Mouse (Mus musculus) intestine, embryonic 14.5 days (tissue): ENCODE measurements around the gene Cd80. TPM values are rescaled to one million over a fixed set of nuclear protein-coding genes. Genes with fewer than 3 reads are reported as not detected.
A peak's percentile ranks its signal among the peaks of the same experiment; 100 is the strongest.
"Not testable (repeated sequence)": the region's sequence is repeated elsewhere in the genome, so short reads cannot be mapped to it uniquely, and the experiment has no call there.

Experiments used
- ATAC-seq: fragments of 200-750 bp; cut with Nextera tagmentation; replicated peaks from 2 replicates; pipeline ENCODE4 v1.8.0; 2017; ENCODE audit warnings: low read depth, moderate number of reproducible peaks, moderate TSS enrichment, moderate library complexity; ENCODE audit not compliant: low FRiP score, low TSS enrichment
- DNase-seq: peaks from one replicate; pipeline ENCODE4 v3.0.0-alpha.2; 2018; ENCODE audit warnings: low spot score
- H3K27ac ChIP-seq: fragments of 300-500 bp; sonication (generic); 2 replicates; pipeline ENCODE4 v1.5.1; 2014; ENCODE audit warnings: low read depth, mild to moderate bottlenecking, control low read depth
- H3K27me3 ChIP-seq: fragments of 300-500 bp; sonication (generic); replicated peaks from 2 replicates; pipeline ENCODE4 v1.6.1; 2014; ENCODE audit warnings: low read length, control low read depth; ENCODE audit not compliant: control insufficient read depth, insufficient read depth
- H3K36me3 ChIP-seq: fragments of 300-500 bp; sonication (generic); 2 replicates; pipeline ENCODE4 v1.6.1; 2014; ENCODE audit warnings: low read length, control low read depth; ENCODE audit not compliant: control insufficient read depth, insufficient read depth
- H3K4me1 ChIP-seq: fragments of 300-500 bp; sonication (generic); replicated peaks from 2 replicates; pipeline ENCODE4 v1.6.1; 2014; ENCODE audit warnings: low read length, control low read depth, mixed read lengths; ENCODE audit not compliant: control insufficient read depth, insufficient read depth
- H3K4me2 ChIP-seq: fragments of 300-500 bp; sonication (generic); 2 replicates; pipeline ENCODE4 v1.6.1; 2014; ENCODE audit warnings: low read length
- H3K4me3 ChIP-seq: fragments of 300-500 bp; sonication (generic); 2 replicates; pipeline ENCODE4 v1.5.1; 2014; ENCODE audit warnings: low read depth, low read length, control low read depth, mixed read lengths
- H3K9ac ChIP-seq: fragments of 300-500 bp; sonication (generic); 2 replicates; pipeline ENCODE4 v1.6.1; 2014; ENCODE audit warnings: mild to moderate bottlenecking, low read length
- H3K9me3 ChIP-seq: fragments of 300-500 bp; sonication (generic); 2 replicates; pipeline ENCODE4 v1.6.1; 2016; ENCODE audit warnings: low read length, control low read depth; ENCODE audit not compliant: control insufficient read depth
- WGBS: fragments of 180-500 bp; shearing (Covaris S2); extraction: QIAGEN DNeasy Blood & Tissue Kit; methylation state at CpG from one replicate; pipeline ENCODE4 v1.1.7; 2014; 5-methylcytosine and 5-hydroxymethylcytosine counted together
- polyA plus RNA-seq: library from polyadenylated mRNA; unstranded; fragments of >200 nt; fragmentation: Nextera tagmentation; extraction: Ambion mirVana; gene quantifications from 2 replicates; pipeline ENCODE4 v1.2.1, GENCODE M21; 2014

Cd80 gene
- polyA plus RNA-seq, 1 experiment from 2014 or later: 0.31 TPM

DNA sequence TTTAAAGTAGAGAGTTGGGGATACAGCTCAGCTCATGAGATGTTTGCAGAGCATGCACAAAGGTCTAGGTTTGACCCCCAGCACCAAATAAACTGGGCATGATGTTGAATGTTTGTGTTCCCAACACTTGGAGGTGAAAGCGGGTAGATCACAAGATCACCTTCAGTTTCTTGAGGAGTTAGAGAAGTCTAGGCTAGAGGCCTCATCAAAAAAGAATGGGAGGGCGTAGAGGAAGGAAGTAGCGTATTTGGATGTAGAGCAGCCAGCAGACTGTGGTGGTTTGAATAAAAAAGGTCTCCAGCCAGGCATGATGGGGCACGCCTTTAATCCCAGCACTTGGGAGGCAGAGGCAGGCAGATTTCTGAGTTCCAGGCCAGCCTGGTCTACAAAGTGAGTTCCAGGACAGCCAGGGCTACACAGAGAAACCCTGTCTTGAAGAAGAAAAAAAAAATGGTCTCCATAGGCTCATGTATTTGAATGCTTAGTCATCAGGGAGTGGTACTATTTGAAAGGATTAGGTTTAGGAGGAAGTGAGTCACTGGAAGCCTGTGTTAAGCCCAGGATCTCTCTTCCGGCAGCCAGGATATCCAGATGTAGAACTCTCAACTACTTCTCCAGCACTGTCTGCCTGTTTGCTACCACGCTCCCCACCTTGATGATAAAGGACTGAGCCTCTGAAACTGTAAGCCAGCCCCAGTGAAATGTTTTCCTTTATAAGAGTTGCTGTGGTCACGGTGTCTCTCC is 11.5 kb upstream of the Cd80 start:
- Histone ChIP-seq H3K27me3 (no peaks in the 10 kb centered on the region), H3K4me1 (no peaks in the 10 kb centered on the region), H3K9ac (no peak overlapping the region), H3K4me3 (no peak overlapping the region), H3K27ac (no peak overlapping the region), H3K9me3 (no peaks in the 10 kb centered on the region), H3K4me2 (no peak overlapping the region), H3K36me3 (peaks cover 57% of the 10 kb centered on the region)
- ATAC-seq: no peak
- 96% methylated on average over 7 of the region's 7 CpGs for WGBS
- DNase-seq: no peak

DNA sequence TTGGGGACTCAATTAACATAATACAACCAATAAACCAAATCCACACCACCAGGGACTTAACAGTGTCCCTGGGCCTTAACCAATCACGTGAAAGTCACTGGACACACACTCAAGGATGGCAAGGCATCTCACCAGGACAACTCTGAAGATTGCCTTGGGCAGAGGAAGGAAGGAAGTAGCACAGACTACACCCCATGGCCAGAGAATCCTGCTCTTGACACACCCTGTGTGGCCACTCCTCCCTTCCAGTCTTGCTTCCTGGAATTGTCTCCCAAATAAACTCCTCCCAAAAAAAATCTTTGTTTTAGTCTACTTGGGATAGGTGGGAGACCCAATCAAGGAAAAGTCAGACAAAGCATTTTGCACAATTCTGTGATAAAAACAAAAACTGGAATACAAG is 10.3 kb upstream of the Cd80 start:
- WGBS: 90% methylated on average over 1 of the region's 1 CpGs
- ATAC-seq (no peak), DNase-seq (no peak)
- no peaks in the 10 kb centered on the region for H3K9me3 ChIP-seq
- no peak overlapping the region for H3K4me2 ChIP-seq
- H3K27me3 ChIP-seq: no peaks in the 10 kb centered on the region
- H3K4me3 ChIP-seq: no peak overlapping the region
- no peaks in the 10 kb centered on the region for H3K4me1 ChIP-seq
- H3K27ac ChIP-seq: no peak overlapping the region
- H3K9ac ChIP-seq: no peak overlapping the region
- H3K36me3 ChIP-seq: peaks cover 69% of the 10 kb centered on the region

DNA sequence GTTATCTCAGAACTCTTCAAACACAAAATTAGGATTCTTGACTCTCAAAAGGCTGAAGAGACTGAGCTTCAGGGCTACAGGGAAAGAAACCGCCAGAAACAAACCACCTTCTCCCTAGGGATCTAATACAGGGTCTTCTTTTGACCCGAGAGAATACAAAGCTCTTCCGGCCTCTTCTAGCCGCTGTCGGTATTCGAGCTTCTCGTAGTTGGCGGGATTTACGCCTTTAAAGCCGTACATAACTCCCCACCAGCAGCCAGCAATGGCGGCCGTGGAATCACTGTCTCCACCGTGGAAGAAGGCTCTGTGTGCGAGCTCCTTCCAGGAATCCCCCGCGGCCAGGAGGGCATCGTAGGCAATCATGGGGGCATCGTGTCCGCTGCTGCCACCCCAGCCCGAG is 9.8 kb upstream of the Cd80 start:
- H3K4me1 ChIP-seq: no peaks in the 10 kb centered on the region
- no peak for ATAC-seq
- no peaks in the 10 kb centered on the region for H3K27me3 ChIP-seq
- 99% methylated on average over 20 of the region's 20 CpGs for WGBS
- no peak for DNase-seq
- no peaks in the 10 kb centered on the region for H3K9me3 ChIP-seq
- H3K4me2 ChIP-seq: no peak overlapping the region
- no peak overlapping the region for H3K9ac ChIP-seq
- no peak overlapping the region for H3K4me3 ChIP-seq
- no peak overlapping the region for H3K27ac ChIP-seq
- H3K36me3 ChIP-seq: peaks cover 70% of the 10 kb centered on the region

DNA sequence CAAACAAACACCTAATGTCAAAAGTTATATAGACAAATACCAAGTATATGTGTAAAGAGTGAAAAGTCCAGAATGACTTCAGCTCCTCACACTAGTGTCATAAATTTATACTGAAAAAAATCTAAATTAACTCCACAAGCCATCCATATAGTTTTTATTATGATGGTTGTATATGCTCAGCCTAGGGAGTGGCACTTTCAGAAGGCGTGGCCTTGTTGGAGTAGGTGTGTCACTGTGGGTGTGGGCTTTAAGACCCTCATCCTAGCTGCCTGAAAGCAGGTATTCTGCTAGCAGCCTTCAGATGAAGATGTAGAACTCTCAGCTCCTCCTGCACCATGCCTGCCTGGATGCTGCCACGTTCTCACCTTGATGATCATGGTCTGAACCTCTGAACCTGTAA is 9.2 kb upstream of the Cd80 start:
- not testable (repeated sequence) for H3K4me2 ChIP-seq, H3K9ac ChIP-seq, H3K27me3 ChIP-seq, ATAC-seq, H3K4me3 ChIP-seq, DNase-seq, H3K27ac ChIP-seq, H3K4me1 ChIP-seq, H3K9me3 ChIP-seq
- WGBS: 99% methylated on average over 2 of the region's 2 CpGs
- peaks cover 70% of the 10 kb centered on the region for H3K36me3 ChIP-seq

DNA sequence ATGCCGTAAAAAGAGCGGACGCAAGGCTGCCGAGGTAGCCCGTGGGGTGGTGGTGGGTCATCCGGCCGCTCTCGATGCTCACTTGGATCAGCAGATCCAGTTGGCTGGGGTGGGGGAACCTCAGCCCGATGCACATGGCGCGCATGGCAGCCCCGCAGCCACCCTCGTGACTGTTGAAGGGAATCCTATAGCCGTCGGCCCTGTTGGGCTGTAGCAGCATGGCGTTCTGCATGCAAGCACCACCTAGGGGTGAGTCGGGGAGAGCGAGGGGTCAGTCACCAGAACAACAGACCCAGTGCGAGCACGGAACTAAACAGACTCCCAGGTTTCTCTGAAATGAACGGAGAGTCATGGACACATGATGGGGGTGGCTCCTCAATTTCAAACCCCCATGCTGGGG is 8.0 kb upstream of the Cd80 start:
- H3K4me2 ChIP-seq: no peak overlapping the region
- DNase-seq: no peak
- H3K4me3 ChIP-seq: no peak overlapping the region
- H3K27ac ChIP-seq: no peak overlapping the region
- ATAC-seq: no peak
- peaks cover 9% of the 10 kb centered on the region; the same call in 1 of the 2 replicates for H3K4me1 ChIP-seq
- peaks cover 70% of the 10 kb centered on the region for H3K36me3 ChIP-seq
- WGBS: 92% methylated on average over 21 of the region's 21 CpGs
- H3K9ac ChIP-seq: no peak overlapping the region
- no peaks in the 10 kb centered on the region for H3K9me3 ChIP-seq
- H3K27me3 ChIP-seq: no peaks in the 10 kb centered on the region

DNA sequence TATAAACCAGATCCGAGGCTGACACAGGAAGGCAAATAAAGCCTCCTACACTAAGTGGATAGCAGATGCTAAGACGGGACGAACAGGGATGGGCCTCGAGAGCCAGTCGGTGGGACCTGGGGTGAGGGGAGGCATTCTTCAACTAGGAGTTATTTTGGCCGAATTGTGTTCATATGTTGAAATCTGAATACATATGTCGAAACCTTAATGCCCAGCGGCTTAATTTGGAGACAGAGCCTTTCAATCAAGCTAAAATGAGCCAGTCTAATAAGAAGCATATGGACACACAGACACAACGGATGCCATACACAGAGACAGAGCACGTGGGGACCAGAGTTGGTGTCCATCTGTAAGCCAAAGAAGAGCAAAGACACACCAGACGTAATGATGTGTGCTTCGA is 6.9 kb upstream of the Cd80 start:
- H3K4me3 ChIP-seq: no peak overlapping the region
- no peaks in the 10 kb centered on the region for H3K9me3 ChIP-seq
- no peak overlapping the region for H3K9ac ChIP-seq
- peaks cover 9% of the 10 kb centered on the region; the same call in 1 of the 2 replicates for H3K4me1 ChIP-seq
- DNase-seq: no peak
- ATAC-seq: no peak
- WGBS: 94% methylated on average over 12 of the region's 12 CpGs
- H3K27ac ChIP-seq: no peak overlapping the region
- H3K36me3 ChIP-seq: peaks cover 65% of the 10 kb centered on the region
- H3K27me3 ChIP-seq: no peaks in the 10 kb centered on the region
- H3K4me2 ChIP-seq: no peak overlapping the region

DNA sequence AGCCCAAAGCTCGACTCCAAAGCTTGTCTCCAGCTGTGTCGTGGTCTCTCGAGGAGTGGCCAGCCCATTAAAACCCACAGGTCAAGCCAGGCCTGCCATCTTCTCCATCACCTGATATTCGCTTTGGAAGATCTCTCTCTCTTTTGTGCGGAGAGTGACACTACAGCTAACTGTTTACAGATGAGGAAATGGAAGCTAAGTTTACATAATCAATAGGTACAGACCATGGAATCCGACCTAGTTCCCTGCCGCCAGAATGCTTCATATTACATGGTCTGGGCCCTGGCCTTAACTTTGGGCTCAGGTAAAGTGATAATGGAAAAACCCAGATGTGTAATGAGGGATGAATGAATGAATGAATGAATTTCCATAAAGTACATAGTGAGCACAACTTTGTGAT is 4.7 kb upstream of the Cd80 start:
- no peak overlapping the region for H3K4me2 ChIP-seq
- peaks cover 9% of the 10 kb centered on the region; the same call in 1 of the 2 replicates for H3K4me1 ChIP-seq
- WGBS: 85% methylated on average over 7 of the region's 7 CpGs
- ATAC-seq: no peak
- H3K9ac ChIP-seq: no peak overlapping the region
- no peak for DNase-seq
- no peaks in the 10 kb centered on the region for H3K27me3 ChIP-seq
- no peaks in the 10 kb centered on the region for H3K9me3 ChIP-seq
- H3K36me3 ChIP-seq: peaks cover 44% of the 10 kb centered on the region
- no peak overlapping the region for H3K4me3 ChIP-seq
- no peak overlapping the region for H3K27ac ChIP-seq

DNA sequence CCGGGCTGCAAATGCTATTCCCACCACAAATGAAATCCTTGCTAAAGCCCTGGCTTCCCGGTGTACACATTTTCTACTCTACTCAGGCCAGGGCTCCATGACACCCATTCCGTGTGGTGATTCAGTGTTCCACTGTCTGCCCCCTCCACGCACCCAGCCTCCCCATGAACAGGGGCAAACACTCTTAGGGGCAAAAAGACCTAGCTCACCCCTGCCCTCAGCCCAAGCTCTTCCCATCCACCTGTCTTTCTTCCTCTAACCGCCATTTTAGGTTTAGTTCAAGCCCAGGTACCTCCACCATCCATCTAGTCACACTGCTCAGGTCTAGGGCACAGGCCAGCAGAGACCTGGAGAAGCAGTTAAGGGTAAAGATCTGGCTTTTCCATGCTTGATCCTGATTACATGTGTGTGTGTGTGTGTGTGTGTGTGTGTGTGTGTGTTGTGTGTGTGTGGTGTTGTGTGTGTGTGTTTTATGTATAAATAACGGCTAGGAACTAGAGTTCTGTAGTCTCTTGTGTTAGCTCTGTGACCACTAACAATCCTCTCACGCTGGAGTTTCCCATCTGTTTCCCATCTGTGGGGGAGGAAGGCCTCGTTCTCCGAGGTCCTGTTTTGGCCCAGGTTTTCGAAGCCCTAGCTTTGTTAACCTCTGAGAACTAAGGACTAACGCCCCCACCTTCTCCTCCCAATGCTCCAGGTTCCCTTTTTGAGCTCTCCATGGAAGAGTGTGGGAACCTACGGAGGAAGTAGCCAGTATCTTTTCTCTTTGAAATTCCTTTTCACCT is 3.7 kb upstream of the Cd80 start:
- H3K27me3 ChIP-seq: no peaks in the 10 kb centered on the region
- DNase-seq: no peak
- no peaks in the 10 kb centered on the region for H3K9me3 ChIP-seq
- H3K4me1 ChIP-seq: peaks cover 9% of the 10 kb centered on the region; the same call in 1 of the 2 replicates
- H3K9ac ChIP-seq: peak overlapping the region; percentile 92
- peak overlapping the region; percentile 86; the same call in 1 of the 2 replicates for H3K27ac ChIP-seq
- ATAC-seq: no peak
- H3K4me3 ChIP-seq: peak overlapping the region; percentile 71
- peaks cover 35% of the 10 kb centered on the region for H3K36me3 ChIP-seq
- H3K4me2 ChIP-seq: peak overlapping the region; percentile 91
- WGBS: 43% methylated on average over 12 of the region's 12 CpGs
